Mouse (Mus musculus): Measurements from ENCODE around the gene 1500015O10Rik. TPM values are rescaled to one million over a fixed set of nuclear protein-coding genes. Genes with fewer than 3 reads are reported as not detected.
A peak's percentile ranks its signal among the peaks of the same experiment; 100 is the strongest.

Gene 1500015O10Rik
- polyA plus RNA-seq, 1 experiment from 2014 or later: 2.4 TPM

- Histone ChIP-seq H3K9ac (ENCODE audit: low read depth, low read length) (no peak overlapping the region), H3K4me2 (replicated peaks; ENCODE audit: low read depth, low read length) (no peak overlapping the region), H3K27me3 (ENCODE audit: control insufficient read depth, insufficient read depth, low read length) (no peaks in the 10 kb centered on the region), H3K36me3 (ENCODE audit: control insufficient read depth, insufficient read depth, low read length) (peaks cover 23% of the 10 kb centered on the region; the same call in 1 of the 2 replicates), H3K27ac (ENCODE audit: low read depth, low read length) (no peak overlapping the region), H3K9me3 (ENCODE audit: control insufficient read depth, low read length) (no peaks in the 10 kb centered on the region), H3K4me3 (ENCODE audit: low read length) (no peak overlapping the region), H3K4me1 (ENCODE audit: control insufficient read depth, insufficient read depth, low read length) (no peaks in the 10 kb centered on the region)
- no peak for ATAC-seq (ENCODE audit: low FRiP score, low TSS enrichment)
- 79% methylated on average over 4 of the region's 4 CpGs for WGBS
Observed at GRCm38 (mm10) chr1:43768385-43768990, 38.1 kb downstream of the 1500015O10Rik start.

DNA sequence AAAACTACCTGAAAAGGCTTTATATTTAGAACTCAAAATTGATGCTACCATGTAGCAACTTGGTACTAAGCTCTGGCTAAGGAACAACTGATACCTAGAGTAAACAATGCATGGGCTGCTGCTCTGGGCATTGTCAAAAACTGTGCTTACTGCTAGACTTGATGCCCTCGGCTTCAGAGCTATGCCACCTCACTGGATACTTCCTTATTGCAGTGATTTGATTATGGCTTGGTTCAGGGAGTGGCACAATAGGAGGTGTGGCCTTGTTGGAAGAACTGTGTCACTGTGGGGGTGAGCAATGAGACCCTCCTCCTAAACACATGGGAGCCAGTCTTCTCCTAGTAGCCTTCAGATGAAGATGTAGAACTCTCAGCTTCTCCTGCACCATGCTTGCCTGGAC is 38.9 kb downstream of the 1500015O10Rik start:
- Histone ChIP-seq H3K27me3 (ENCODE audit: control insufficient read depth, insufficient read depth, low read length) (no peaks in the 10 kb centered on the region), H3K9ac (ENCODE audit: low read depth, low read length) (no peak overlapping the region), H3K4me2 (replicated peaks; ENCODE audit: low read depth, low read length) (no peak overlapping the region), H3K9me3 (ENCODE audit: control insufficient read depth, low read length) (no peaks in the 10 kb centered on the region), H3K4me3 (ENCODE audit: low read length) (no peak overlapping the region), H3K27ac (ENCODE audit: low read depth, low read length) (no peak overlapping the region), H3K36me3 (ENCODE audit: control insufficient read depth, insufficient read depth, low read length) (peaks cover 28% of the 10 kb centered on the region; the same call in 1 of the 2 replicates), H3K4me1 (ENCODE audit: control insufficient read depth, insufficient read depth, low read length) (no peaks in the 10 kb centered on the region)
- no peak for ATAC-seq (ENCODE audit: low FRiP score, low TSS enrichment)
- 64% methylated on average over 1 of the region's 1 CpGs for WGBS

DNA sequence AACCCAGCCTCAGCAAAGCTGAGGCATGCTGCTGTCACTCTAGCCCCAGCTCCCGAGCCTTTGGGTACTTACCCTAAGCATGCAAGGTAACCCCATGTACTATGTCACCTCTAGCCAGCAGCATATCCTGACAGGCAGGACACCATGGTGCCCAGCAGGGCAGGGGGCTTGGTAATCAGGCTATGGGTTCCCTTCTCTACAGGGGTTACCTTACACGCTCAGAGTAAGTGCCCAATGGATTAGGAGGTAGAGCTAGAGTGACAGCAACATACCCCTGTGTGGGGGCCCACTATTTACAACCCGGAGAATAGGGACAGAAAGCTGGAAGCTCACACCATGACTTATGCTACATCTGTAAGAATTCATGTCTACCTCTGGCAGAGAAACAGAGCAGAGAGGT is 39.6 kb downstream of the 1500015O10Rik start:
- Histone ChIP-seq H3K4me1 (ENCODE audit: control insufficient read depth, insufficient read depth, low read length) (no peaks in the 10 kb centered on the region), H3K27ac (ENCODE audit: low read depth, low read length) (no peak overlapping the region), H3K9ac (ENCODE audit: low read depth, low read length) (no peak overlapping the region), H3K9me3 (ENCODE audit: control insufficient read depth, low read length) (no peaks in the 10 kb centered on the region), H3K4me2 (replicated peaks; ENCODE audit: low read depth, low read length) (no peak overlapping the region), H3K36me3 (ENCODE audit: control insufficient read depth, insufficient read depth, low read length) (peaks cover 28% of the 10 kb centered on the region; the same call in 1 of the 2 replicates), H3K4me3 (ENCODE audit: low read length) (no peak overlapping the region), H3K27me3 (ENCODE audit: control insufficient read depth, insufficient read depth, low read length) (no peaks in the 10 kb centered on the region)
- no peak for ATAC-seq (ENCODE audit: low FRiP score, low TSS enrichment)
- WGBS: 95% methylated on average over 3 of the region's 3 CpGs

- no peak for ATAC-seq (ENCODE audit: low FRiP score, low TSS enrichment)
- Histone ChIP-seq H3K4me2 (replicated peaks; ENCODE audit: low read depth, low read length) (no peak overlapping the region), H3K27me3 (ENCODE audit: control insufficient read depth, insufficient read depth, low read length) (no peaks in the 10 kb centered on the region), H3K36me3 (ENCODE audit: control insufficient read depth, insufficient read depth, low read length) (peaks cover 26% of the 10 kb centered on the region; the same call in 1 of the 2 replicates), H3K4me1 (ENCODE audit: control insufficient read depth, insufficient read depth, low read length) (no peaks in the 10 kb centered on the region), H3K9me3 (ENCODE audit: control insufficient read depth, low read length) (no peaks in the 10 kb centered on the region), H3K9ac (ENCODE audit: low read depth, low read length) (no peak overlapping the region), H3K4me3 (ENCODE audit: low read length) (no peak overlapping the region), H3K27ac (ENCODE audit: low read depth, low read length) (no peak overlapping the region)
- WGBS: 94% methylated on average over 3 of the region's 3 CpGs
Observed at GRCm38 (mm10) chr1:43772694-43773093, 42.3 kb downstream of the 1500015O10Rik start.

GRCm38 (mm10) chr1:43774126-43774525 is 43.7 kb downstream of the 1500015O10Rik start:
- no peaks in the 10 kb centered on the region for H3K27me3 ChIP-seq (ENCODE audit: control insufficient read depth, insufficient read depth, low read length)
- H3K4me1 ChIP-seq (ENCODE audit: control insufficient read depth, insufficient read depth, low read length): no peaks in the 10 kb centered on the region
- no peak overlapping the region for H3K9ac ChIP-seq (ENCODE audit: low read depth, low read length)
- no peak for ATAC-seq (ENCODE audit: low FRiP score, low TSS enrichment)
- H3K4me3 ChIP-seq (ENCODE audit: low read length): no peak overlapping the region
- 96% methylated on average over 4 of the region's 4 CpGs for WGBS
- no peak overlapping the region for H3K4me2 ChIP-seq (replicated peaks; ENCODE audit: low read depth, low read length)
- no peaks in the 10 kb centered on the region for H3K9me3 ChIP-seq (ENCODE audit: control insufficient read depth, low read length)
- no peak overlapping the region for H3K27ac ChIP-seq (ENCODE audit: low read depth, low read length)
- H3K36me3 ChIP-seq (ENCODE audit: control insufficient read depth, insufficient read depth, low read length): peaks cover 32% of the 10 kb centered on the region; the same call in 1 of the 2 replicates

DNA sequence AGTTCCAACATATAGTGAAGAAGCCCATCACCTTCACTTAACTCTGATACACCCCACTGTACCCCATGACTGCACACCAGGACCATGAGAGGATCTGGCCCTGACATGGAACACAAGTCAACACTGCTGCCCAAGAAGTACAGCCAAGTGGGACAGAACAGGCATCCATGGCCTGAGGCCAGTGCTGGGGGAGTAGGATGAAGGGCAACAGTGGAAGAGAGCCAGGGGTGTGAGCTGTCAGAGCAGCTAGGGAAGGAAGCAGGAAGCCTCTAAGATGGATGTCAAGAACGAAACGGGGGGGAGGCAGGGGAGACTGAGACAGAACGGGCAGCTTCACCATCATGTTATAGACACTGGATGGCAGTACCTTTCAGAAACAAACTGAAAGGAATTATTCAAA is 45.7 kb downstream of the 1500015O10Rik start:
- Histone ChIP-seq H3K4me1 (ENCODE audit: control insufficient read depth, insufficient read depth, low read length) (no peaks in the 10 kb centered on the region), H3K27me3 (ENCODE audit: control insufficient read depth, insufficient read depth, low read length) (no peaks in the 10 kb centered on the region), H3K27ac (ENCODE audit: low read depth, low read length) (no peak overlapping the region), H3K9ac (ENCODE audit: low read depth, low read length) (no peak overlapping the region), H3K9me3 (ENCODE audit: control insufficient read depth, low read length) (no peaks in the 10 kb centered on the region), H3K4me2 (replicated peaks; ENCODE audit: low read depth, low read length) (no peak overlapping the region), H3K4me3 (ENCODE audit: low read length) (no peak overlapping the region), H3K36me3 (ENCODE audit: control insufficient read depth, insufficient read depth, low read length) (peaks cover 25% of the 10 kb centered on the region; the same call in 1 of the 2 replicates)
- WGBS: 87% methylated on average over 3 of the region's 3 CpGs
- ATAC-seq (ENCODE audit: low FRiP score, low TSS enrichment): no peak

DNA sequence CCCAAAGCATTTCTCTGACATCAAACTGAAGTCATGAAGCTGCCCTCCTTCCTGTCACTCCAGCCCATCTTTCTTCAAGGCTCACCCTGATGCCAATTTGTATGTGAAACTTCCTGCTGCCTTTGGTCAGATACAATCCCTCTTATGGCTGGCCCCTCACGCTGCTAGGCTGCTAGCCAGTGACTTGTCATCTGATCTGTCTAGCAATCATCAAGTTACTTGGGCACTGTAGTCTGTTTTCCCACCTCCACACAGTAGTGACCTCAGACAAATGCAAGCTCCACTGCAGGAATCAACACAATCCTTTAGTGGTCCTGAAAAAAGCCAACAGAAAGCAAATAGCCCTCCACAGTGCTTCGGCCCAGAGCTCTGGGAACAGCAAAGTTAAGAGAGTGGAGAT is 50.8 kb downstream of the 1500015O10Rik start:
- peak; percentile 72; the same call in 1 of the 2 replicates for ATAC-seq (ENCODE audit: low FRiP score, low TSS enrichment)
- Histone ChIP-seq H3K36me3 (ENCODE audit: control insufficient read depth, insufficient read depth, low read length) (peaks cover 10% of the 10 kb centered on the region; the same call in 1 of the 2 replicates), H3K4me2 (replicated peaks; ENCODE audit: low read depth, low read length) (no peak overlapping the region), H3K4me3 (ENCODE audit: low read length) (no peak overlapping the region), H3K27me3 (ENCODE audit: control insufficient read depth, insufficient read depth, low read length) (no peaks in the 10 kb centered on the region), H3K4me1 (ENCODE audit: control insufficient read depth, insufficient read depth, low read length) (0 out of 2 replicates have a peak, but pooled peaks cover 3% of the 10 kb centered on the region), H3K9me3 (ENCODE audit: control insufficient read depth, low read length) (no peaks in the 10 kb centered on the region), H3K9ac (ENCODE audit: low read depth, low read length) (no peak overlapping the region), H3K27ac (ENCODE audit: low read depth, low read length) (no peak overlapping the region)
- WGBS: 52% methylated on average over 2 of the region's 2 CpGs

DNA sequence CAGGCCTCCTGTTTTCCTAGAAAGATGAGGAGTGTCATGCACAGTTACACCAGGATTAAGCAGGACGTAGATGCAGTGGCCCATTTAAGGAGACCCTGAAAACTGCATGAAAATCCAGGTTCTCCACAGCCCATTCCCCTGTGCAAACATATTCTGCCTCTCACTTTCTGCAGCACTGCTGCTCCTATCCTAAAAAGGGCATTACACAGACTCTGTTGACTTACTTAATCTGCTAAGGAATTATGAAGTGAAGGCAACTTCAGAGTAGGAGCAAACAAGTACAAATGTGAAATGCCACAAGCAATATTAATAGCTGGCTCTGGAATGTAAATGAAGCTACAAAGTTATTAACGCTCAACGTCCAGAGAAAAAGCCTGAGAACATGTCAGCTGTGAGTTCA is 51.3 kb downstream of the 1500015O10Rik start:
- WGBS: 63% methylated on average over 3 of the region's 3 CpGs

DNA sequence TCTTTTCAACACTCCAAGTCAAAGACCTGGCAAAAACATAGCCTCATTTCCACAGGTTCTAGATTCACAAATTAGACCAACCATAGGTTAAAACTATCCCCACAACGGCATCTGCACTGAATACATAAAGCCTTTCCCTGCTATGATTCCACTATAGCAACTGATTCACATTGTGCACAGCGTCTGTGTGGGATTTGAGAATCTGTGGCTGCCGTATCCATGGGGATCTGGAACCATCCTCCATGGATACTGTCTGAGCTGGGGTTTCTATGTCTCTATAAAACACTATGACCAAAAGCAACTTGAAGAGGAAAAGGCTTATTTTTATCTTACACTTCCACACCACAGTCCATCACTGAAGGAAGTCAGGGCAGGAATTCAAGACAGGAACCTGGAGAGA is 52.3 kb downstream of the 1500015O10Rik start:
- no peak for ATAC-seq (ENCODE audit: low FRiP score, low TSS enrichment)
- 97% methylated on average over 3 of the region's 3 CpGs for WGBS
- peaks cover 10% of the 10 kb centered on the region; the same call in 1 of the 2 replicates for H3K36me3 ChIP-seq (ENCODE audit: control insufficient read depth, insufficient read depth, low read length)
- no peaks in the 10 kb centered on the region for H3K9me3 ChIP-seq (ENCODE audit: control insufficient read depth, low read length)
- H3K4me3 ChIP-seq (ENCODE audit: low read length): no peak overlapping the region
- no peak overlapping the region for H3K9ac ChIP-seq (ENCODE audit: low read depth, low read length)
- H3K4me2 ChIP-seq (replicated peaks; ENCODE audit: low read depth, low read length): no peak overlapping the region
- 0 out of 2 replicates have a peak, but pooled peaks cover 3% of the 10 kb centered on the region for H3K4me1 ChIP-seq (ENCODE audit: control insufficient read depth, insufficient read depth, low read length)
- no peaks in the 10 kb centered on the region for H3K27me3 ChIP-seq (ENCODE audit: control insufficient read depth, insufficient read depth, low read length)
- no peak overlapping the region for H3K27ac ChIP-seq (ENCODE audit: low read depth, low read length)

More for the DNA sequence above, 51.3 kb downstream of the 1500015O10Rik start:
- H3K4me2 ChIP-seq (replicated peaks; ENCODE audit: low read depth, low read length): no peak overlapping the region
- no peak overlapping the region for H3K9ac ChIP-seq (ENCODE audit: low read depth, low read length)
- H3K27ac ChIP-seq (ENCODE audit: low read depth, low read length): no peak overlapping the region
- no peak overlapping the region for H3K4me3 ChIP-seq (ENCODE audit: low read length)
- H3K36me3 ChIP-seq (ENCODE audit: control insufficient read depth, insufficient read depth, low read length): peaks cover 10% of the 10 kb centered on the region; the same call in 1 of the 2 replicates
- H3K4me1 ChIP-seq (ENCODE audit: control insufficient read depth, insufficient read depth, low read length): 0 out of 2 replicates have a peak, but pooled peaks cover 3% of the 10 kb centered on the region
- H3K27me3 ChIP-seq (ENCODE audit: control insufficient read depth, insufficient read depth, low read length): no peaks in the 10 kb centered on the region
- ATAC-seq (ENCODE audit: low FRiP score, low TSS enrichment): no peak
- no peaks in the 10 kb centered on the region for H3K9me3 ChIP-seq (ENCODE audit: control insufficient read depth, low read length)

Measured in kidney, embryonic 14.5 days (tissue).